Mouse (Mus musculus) T-helper 2 cell (primary cell): ENCODE measurements around the gene Slc39a8.

ENCODE experiments used
- in situ Hi-C: fragments of 300-600 bp; cut with MboI, MseI; formaldehyde crosslinking; loops from one replicate; pipeline ENCODE4 v1.15.1; 2025; ENCODE audit warnings: high pct_unique_total_duplicates

The Slc39a8 gene

GRCm38 (mm10) chr3:135825016-135825753 lies at the start of gene Slc39a8:
Gene Slc39a8 (plus strand): TSS chr3:135825279.
- in situ Hi-C loops = loop anchor here (10.0 kb wide), 2 partner anchors 90 to 310 kb away; no protein-coding TSS in a partner anchor

- in situ Hi-C loops = no loop called here
Observed at GRCm38 (mm10) chr3:135785065-135785464, 40.0 kb upstream of the Slc39a8 start.

- in situ Hi-C loops = no loop called here
Observed at GRCm38 (mm10) chr3:135796117-135796516, 29.0 kb upstream of the Slc39a8 start.

GRCm38 (mm10) chr3:135798241-135798640 lies 26.8 kb upstream of the Slc39a8 start:
- in situ Hi-C loops = no loop called here

GRCm38 (mm10) chr3:135798665-135799064 lies 26.4 kb upstream of the Slc39a8 start:
- in situ Hi-C loops = no loop called here

GRCm38 (mm10) chr3:135814665-135815064 lies 10.4 kb upstream of the Slc39a8 start:
- in situ Hi-C loops = no loop called here

GRCm38 (mm10) chr3:135815973-135816727 lies 8.9 kb upstream of the Slc39a8 start:
- in situ Hi-C loops = no loop called here

- in situ Hi-C loops = no loop called here
Observed at GRCm38 (mm10) chr3:135817124-135817523, 8.0 kb upstream of the Slc39a8 start.

- in situ Hi-C loops = loop anchor here (10.0 kb wide), 2 partner anchors 90 to 310 kb away; no protein-coding TSS in a partner anchor
Observed at GRCm38 (mm10) chr3:135824436-135824835, 643 bp upstream of the Slc39a8 start.

- in situ Hi-C loops = loop anchor here (10.0 kb wide), 2 partner anchors 91 to 311 kb away; no protein-coding TSS in a partner anchor
Observed at GRCm38 (mm10) chr3:135825754-135826683, 940 bp downstream of the Slc39a8 start.

- in situ Hi-C loops = loop anchor here (10.0 kb wide), 2 partner anchors 92 to 312 kb away; no protein-coding TSS in a partner anchor
Observed at GRCm38 (mm10) chr3:135826684-135827249, 1.7 kb downstream of the Slc39a8 start.

- in situ Hi-C loops = loop anchor here (10.0 kb wide), 2 partner anchors 93 to 313 kb away; no protein-coding TSS in a partner anchor
Observed at GRCm38 (mm10) chr3:135828000-135828399, 2.9 kb downstream of the Slc39a8 start.

- in situ Hi-C loops = no loop called here
Observed at GRCm38 (mm10) chr3:135832496-135832895, 7.4 kb downstream of the Slc39a8 start.

GRCm38 (mm10) chr3:135832907-135833306 lies 7.8 kb downstream of the Slc39a8 start:
- in situ Hi-C loops = no loop called here

- in situ Hi-C loops = no loop called here
Observed at GRCm38 (mm10) chr3:135834988-135835387, 9.9 kb downstream of the Slc39a8 start.

GRCm38 (mm10) chr3:135839535-135839934 lies 14.5 kb downstream of the Slc39a8 start:
- in situ Hi-C loops = no loop called here

- in situ Hi-C loops = no loop called here
Observed at GRCm38 (mm10) chr3:135840185-135840584, 15.1 kb downstream of the Slc39a8 start.

- in situ Hi-C loops = no loop called here
Observed at GRCm38 (mm10) chr3:135841716-135842511, 16.8 kb downstream of the Slc39a8 start.

- in situ Hi-C loops = no loop called here
Observed at GRCm38 (mm10) chr3:135843181-135843580, 18.1 kb downstream of the Slc39a8 start.

- in situ Hi-C loops = no loop called here
Observed at GRCm38 (mm10) chr3:135843707-135844106, 18.6 kb downstream of the Slc39a8 start.
